Mouse (Mus musculus) MEL (cell line): ENCODE results near the gene Nrip1.

Source experiments
- CHD1 ChIP-seq: IDR thresholded peaks from 2 replicates; pipeline ENCODE4 v1.6.1; 2012; ENCODE audit warnings: low read depth, mild to moderate bottlenecking, inconsistent platforms, low read length, improper control_type of control experiment
- CTCF ChIP-seq, 3 experiments: IDR thresholded peaks in 2 of 3; conservative IDR thresholded peaks in 1 of 3; 2 replicates each; pipeline ENCODE4 v1.5.1; 2011 to 2012; ENCODE audit warnings: low read length in 3 of 3, low read depth in 2 of 3, mild to moderate bottlenecking in 2 of 3, improper control_type of control experiment in 1 of 3, inconsistent platforms in 1 of 3, mixed read lengths in 1 of 3, moderate library complexity in 1 of 3; ENCODE audit not compliant: control insufficient read depth in 1 of 3, insufficient read depth in 1 of 3, poor library complexity in 1 of 3, severe bottlenecking in 1 of 3
- GATA1 ChIP-seq: IDR thresholded peaks from 2 replicates; pipeline ENCODE4 v1.6.1; 2011; ENCODE audit warnings: low read depth, low read length, improper control_type of control experiment
- MAFK ChIP-seq: IDR thresholded peaks from 2 replicates; pipeline ENCODE4 v1.6.1; 2011; ENCODE audit warnings: low read depth, mild to moderate bottlenecking, low read length, improper control_type of control experiment, borderline replicate concordance
- SIN3A ChIP-seq: IDR thresholded peaks from 2 replicates; pipeline ENCODE4 v1.6.1; 2012; ENCODE audit warnings: low read length, improper control_type of control experiment, inconsistent platforms
- USF2 ChIP-seq, 2 experiments: IDR thresholded peaks; 2 replicates each; pipeline ENCODE4 v1.6.1; 2011 to 2012; ENCODE audit warnings: improper control_type of control experiment in 2 of 2, low read length in 2 of 2, borderline replicate concordance in 1 of 2, inconsistent platforms in 1 of 2, low read depth in 1 of 2, mild to moderate bottlenecking in 1 of 2; ENCODE audit not compliant: insufficient read depth in 1 of 2
- ZC3H11A ChIP-seq: IDR thresholded peaks from 2 replicates; pipeline ENCODE4 v1.6.1; 2012; ENCODE audit warnings: low read depth, mild to moderate bottlenecking, inconsistent platforms, low read length, improper control_type of control experiment

- TF ChIP-seq CTCF (IDR thresholded peaks at IDR 0.05 in 2 of 3, conservative IDR thresholded peaks at IDR 0.05 in 1 of 3; ENCODE audit: control insufficient read depth in 1 of 3, insufficient read depth in 1 of 3, low read depth in 2 of 3, low read length in 3 of 3, poor library complexity in 1 of 3, severe bottlenecking in 1 of 3): no peak
- no peak for TF ChIP-seq GATA1
- no peak for TF ChIP-seq CHD1
- no peak for TF ChIP-seq ZC3H11A
- TF ChIP-seq MAFK: no peak
- TF ChIP-seq USF2 (IDR thresholded peaks at IDR 0.05; ENCODE audit: borderline replicate concordance in 1 of 2, insufficient read depth in 1 of 2, low read depth in 1 of 2, low read length in 2 of 2): no peak
- TF ChIP-seq SIN3A: no peak
These were observed 12.4 kb upstream of the Nrip1 start for GRCm38 (mm10) chr16:76386071-76386470.
